Mouse (Mus musculus) cerebellum, postnatal 4 days (tissue): ENCODE results near the gene Kras.
A peak's percentile ranks its signal among the peaks of the same experiment; 100 is the strongest.

Experiments used
- DNase-seq, 2 experiments: peaks; one replicate each; pipeline ENCODE4 v3.0.0; 2022; ENCODE audit warnings: low spot score in 2 of 2, mixed read lengths in 1 of 2

Kras gene

GRCm38 (mm10) chr6:145249291-145250184 is 501 bp downstream of the Kras start:
- peak; percentile 25 to 45 for DNase-seq

- no peak for DNase-seq
Observed at GRCm38 (mm10) chr6:145247886-145248285, 2.2 kb downstream of the Kras start.

- DNase-seq = no peak
Observed at GRCm38 (mm10) chr6:145246841-145247240, 3.2 kb downstream of the Kras start.

GRCm38 (mm10) chr6:145242521-145242920 is 7.5 kb downstream of the Kras start:
- no peak for DNase-seq

- no peak for DNase-seq
Observed at GRCm38 (mm10) chr6:145240285-145240684, 9.8 kb downstream of the Kras start.

- DNase-seq = no peak
Observed at GRCm38 (mm10) chr6:145237148-145237547, 12.9 kb downstream of the Kras start.

- no peak for DNase-seq
Observed at GRCm38 (mm10) chr6:145235367-145235766, 14.7 kb downstream of the Kras start.

- DNase-seq = no peak
Observed at GRCm38 (mm10) chr6:145234391-145234790, 15.6 kb downstream of the Kras start.

GRCm38 (mm10) chr6:145226296-145226695 is 23.7 kb downstream of the Kras start:
- DNase-seq = no peak

- no peak for DNase-seq
Observed at GRCm38 (mm10) chr6:145224246-145224645, 25.8 kb downstream of the Kras start.

GRCm38 (mm10) chr6:145215826-145216225 is 34.2 kb downstream of the Kras start:
- DNase-seq = no peak

- no peak for DNase-seq
Observed at GRCm38 (mm10) chr6:145213916-145214315, 36.1 kb downstream of the Kras start.

- DNase-seq = no peak
Observed at GRCm38 (mm10) chr6:145211376-145212305, 38.4 kb downstream of the Kras start.

GRCm38 (mm10) chr6:145210816-145211338 is 39.2 kb downstream of the Kras start, which contains the start of the genes Casc1 and Etfrf1:
Gene Casc1 (minus strand): TSS chr6:145211005.
Gene Etfrf1 (plus strand): TSS chr6:145211134.
- peak; percentile 86 to 94 for DNase-seq

- DNase-seq = no peak
Observed at GRCm38 (mm10) chr6:145210056-145210680, 39.9 kb downstream of the Kras start.

- no peak for DNase-seq
Observed at GRCm38 (mm10) chr6:145205142-145205541, 44.9 kb downstream of the Kras start.

- DNase-seq = no peak
Observed at GRCm38 (mm10) chr6:145204440-145204839, 45.6 kb downstream of the Kras start.

- DNase-seq = no peak
Observed at GRCm38 (mm10) chr6:145202432-145203125, 47.5 kb downstream of the Kras start.

GRCm38 (mm10) chr6:145197949-145198686 is 51.9 kb downstream of the Kras start:
- DNase-seq = no peak

GRCm38 (mm10) chr6:145193446-145193845 is 56.6 kb downstream of the Kras start:
- no peak for DNase-seq
